Mouse (Mus musculus): Measurements from ENCODE around the gene Cpt1c. TPM values are rescaled to one million over a fixed set of nuclear protein-coding genes. Genes with fewer than 3 reads are reported as not detected.
A peak's percentile ranks its signal among the peaks of the same experiment; 100 is the strongest.

Cpt1c gene
- polyA plus RNA-seq, 1 experiment from 2014 or later = 27.2 TPM

GRCm38 (mm10) chr7:45006503-45006902 is 31.9 kb upstream of the Cpt1c start:
- no peak overlapping the region for H3K9ac ChIP-seq (ENCODE audit: low read length)
- H3K9me3 ChIP-seq (ENCODE audit: control insufficient read depth, low read length) = no peaks in the 10 kb centered on the region
- no peak for ATAC-seq (replicated peaks; ENCODE audit: low FRiP score)
- H3K4me3 ChIP-seq (ENCODE audit: low read depth, low read length) = no peak overlapping the region
- 96% methylated on average over 12 of the region's 12 CpGs for whole genome bisulfite sequencing
- H3K27ac ChIP-seq (ENCODE audit: low read depth, low read length) = no peak overlapping the region
- no peaks in the 10 kb centered on the region for H3K4me1 ChIP-seq (replicated peaks; ENCODE audit: control insufficient read depth, insufficient read depth, low read length)
- H3K4me2 ChIP-seq (ENCODE audit: low read depth, low read length, severe bottlenecking) = no peak overlapping the region
- no peak for DNase-seq (ENCODE audit: low spot score)
- H3K36me3 ChIP-seq (ENCODE audit: control insufficient read depth, insufficient read depth, low read length) = peaks cover 43% of the 10 kb centered on the region
- no peaks in the 10 kb centered on the region for H3K27me3 ChIP-seq (ENCODE audit: control insufficient read depth, insufficient read depth, low read length)

DNA sequence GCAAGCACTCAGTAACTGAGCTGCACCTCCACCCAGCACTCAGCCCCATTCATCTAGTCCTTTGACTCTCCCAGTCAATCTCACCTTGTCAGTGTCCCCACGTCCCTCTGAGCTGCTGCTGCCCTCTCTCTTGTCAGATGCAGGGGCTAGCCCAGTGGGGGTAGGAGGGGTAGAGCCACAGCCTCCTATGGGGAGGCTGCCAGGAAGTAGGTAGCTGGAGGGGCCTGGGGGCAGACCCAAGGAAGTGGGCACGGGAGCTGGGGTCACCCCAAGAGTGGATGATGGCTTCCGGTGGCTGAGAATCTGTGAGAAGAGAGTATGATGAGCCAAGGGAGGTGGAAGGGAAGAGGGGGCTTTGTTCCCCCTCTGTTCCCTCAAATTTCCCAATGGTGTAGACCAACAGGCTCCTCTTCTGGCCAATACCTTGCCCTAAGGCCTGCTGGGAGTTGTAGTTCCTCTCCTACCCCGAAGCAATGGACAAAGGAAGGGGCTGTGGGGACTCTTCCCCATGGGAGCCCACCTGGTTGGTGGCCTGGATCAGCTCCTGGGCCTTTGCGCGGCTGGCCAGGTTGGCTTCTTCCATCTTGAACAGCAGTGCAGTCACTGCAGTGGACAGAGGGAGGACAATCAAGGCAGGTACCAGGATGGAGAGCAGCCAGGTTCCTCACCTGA is 30.8 kb upstream of the Cpt1c start:
- H3K27ac ChIP-seq (ENCODE audit: low read depth, low read length) = no peak overlapping the region

GRCm38 (mm10) chr7:45004546-45004945 is 29.9 kb upstream of the Cpt1c start:
- ATAC-seq (replicated peaks; ENCODE audit: low FRiP score) (no peak), DNase-seq (ENCODE audit: low spot score) (no peak)
- Histone ChIP-seq H3K9me3 (ENCODE audit: control insufficient read depth, low read length) (no peaks in the 10 kb centered on the region), H3K4me2 (ENCODE audit: low read depth, low read length, severe bottlenecking) (no peak overlapping the region), H3K27me3 (ENCODE audit: control insufficient read depth, insufficient read depth, low read length) (no peaks in the 10 kb centered on the region), H3K4me1 (replicated peaks; ENCODE audit: control insufficient read depth, insufficient read depth, low read length) (no peaks in the 10 kb centered on the region), H3K36me3 (ENCODE audit: control insufficient read depth, insufficient read depth, low read length) (peaks cover 44% of the 10 kb centered on the region), H3K27ac (ENCODE audit: low read depth, low read length) (no peak overlapping the region), H3K4me3 (ENCODE audit: low read depth, low read length) (no peak overlapping the region), H3K9ac (ENCODE audit: low read length) (no peak overlapping the region)
- WGBS = 90% methylated on average over 3 of the region's 3 CpGs

More for the DNA sequence above, 30.8 kb upstream of the Cpt1c start:
- WGBS = 88% methylated on average over 6 of the region's 6 CpGs
- no peak overlapping the region for H3K4me3 ChIP-seq (ENCODE audit: low read depth, low read length)
- no peak overlapping the region for H3K9ac ChIP-seq (ENCODE audit: low read length)
- no peaks in the 10 kb centered on the region for H3K27me3 ChIP-seq (ENCODE audit: control insufficient read depth, insufficient read depth, low read length)
- H3K4me2 ChIP-seq (ENCODE audit: low read depth, low read length, severe bottlenecking) = no peak overlapping the region
- no peaks in the 10 kb centered on the region for H3K4me1 ChIP-seq (replicated peaks; ENCODE audit: control insufficient read depth, insufficient read depth, low read length)
- no peak for ATAC-seq (replicated peaks; ENCODE audit: low FRiP score)
- DNase-seq (ENCODE audit: low spot score) = no peak
- no peaks in the 10 kb centered on the region for H3K9me3 ChIP-seq (ENCODE audit: control insufficient read depth, low read length)
- H3K36me3 ChIP-seq (ENCODE audit: control insufficient read depth, insufficient read depth, low read length) = peaks cover 44% of the 10 kb centered on the region

GRCm38 (mm10) chr7:45002440-45002839 is 27.8 kb upstream of the Cpt1c start:
- H3K27me3 ChIP-seq (ENCODE audit: control insufficient read depth, insufficient read depth, low read length) = no peaks in the 10 kb centered on the region
- no peak overlapping the region for H3K27ac ChIP-seq (ENCODE audit: low read depth, low read length)
- whole genome bisulfite sequencing = 87% methylated on average over 7 of the region's 7 CpGs
- peaks cover 7% of the 10 kb centered on the region for H3K4me1 ChIP-seq (replicated peaks; ENCODE audit: control insufficient read depth, insufficient read depth, low read length)
- ATAC-seq (replicated peaks; ENCODE audit: low FRiP score) (no peak), DNase-seq (ENCODE audit: low spot score) (no peak)
- no peaks in the 10 kb centered on the region for H3K9me3 ChIP-seq (ENCODE audit: control insufficient read depth, low read length)
- H3K36me3 ChIP-seq (ENCODE audit: control insufficient read depth, insufficient read depth, low read length) = peaks cover 36% of the 10 kb centered on the region
- no peak overlapping the region for H3K4me2 ChIP-seq (ENCODE audit: low read depth, low read length, severe bottlenecking)
- no peak overlapping the region for H3K4me3 ChIP-seq (ENCODE audit: low read depth, low read length)
- H3K9ac ChIP-seq (ENCODE audit: low read length) = no peak overlapping the region

DNA sequence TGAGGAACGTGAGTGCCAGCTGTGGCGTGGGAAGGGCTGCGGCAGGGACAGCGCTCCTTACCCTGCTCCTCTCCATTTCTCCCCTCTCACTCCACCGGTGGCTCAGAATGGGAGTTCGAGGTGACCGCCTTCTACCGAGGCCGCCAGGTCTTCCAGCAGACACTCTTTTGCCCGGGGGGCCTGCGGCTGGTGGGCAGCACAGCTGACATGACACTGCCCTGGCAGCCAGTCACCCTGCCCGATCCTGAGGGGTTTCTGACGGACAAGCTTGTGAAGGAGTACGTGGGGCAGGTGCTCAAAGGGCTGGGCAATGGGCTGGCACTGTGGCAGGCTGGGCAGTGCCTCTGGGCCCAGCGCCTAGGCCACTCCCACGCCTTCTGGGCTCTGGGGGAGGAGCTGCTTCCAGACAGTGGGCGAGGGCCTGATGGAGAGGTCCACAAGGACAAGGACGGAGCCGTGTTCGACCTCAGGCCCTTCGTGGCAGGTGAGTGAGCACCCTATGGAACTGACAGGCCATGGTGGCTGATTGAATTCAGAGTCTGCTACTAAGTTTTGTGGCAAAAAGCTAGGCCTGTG is 26.0 kb upstream of the Cpt1c start:
- no peak overlapping the region for H3K9ac ChIP-seq (ENCODE audit: low read length)

DNA sequence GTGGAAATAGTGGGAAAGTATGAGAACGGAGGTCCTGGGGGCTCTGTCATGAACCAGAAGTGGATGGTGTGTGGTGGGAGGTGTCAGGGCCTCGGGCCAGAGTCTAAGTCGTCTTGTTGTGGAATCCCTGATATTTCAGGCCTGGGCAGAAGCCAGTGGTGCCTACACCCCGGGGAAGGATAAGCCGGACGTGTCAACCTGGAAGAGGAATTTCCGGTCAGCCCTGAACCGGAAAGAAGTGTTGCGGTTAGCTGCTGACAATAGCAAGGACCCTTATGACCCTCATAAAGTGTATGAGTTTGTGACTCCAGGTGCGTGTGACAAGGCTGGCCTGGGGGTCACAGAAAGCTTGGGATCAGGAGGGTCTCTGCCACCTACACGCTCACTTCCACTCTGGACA is 25.1 kb upstream of the Cpt1c start:
- ATAC-seq (replicated peaks; ENCODE audit: low FRiP score) (no peak), DNase-seq (ENCODE audit: low spot score) (no peak)
- Histone ChIP-seq H3K9ac (ENCODE audit: low read length) (no peak overlapping the region), H3K4me1 (replicated peaks; ENCODE audit: control insufficient read depth, insufficient read depth, low read length) (peaks cover 9% of the 10 kb centered on the region), H3K4me2 (ENCODE audit: low read depth, low read length, severe bottlenecking) (no peak overlapping the region), H3K36me3 (ENCODE audit: control insufficient read depth, insufficient read depth, low read length) (peaks cover 23% of the 10 kb centered on the region), H3K27ac (ENCODE audit: low read depth, low read length) (no peak overlapping the region), H3K4me3 (ENCODE audit: low read depth, low read length) (no peak overlapping the region), H3K27me3 (ENCODE audit: control insufficient read depth, insufficient read depth, low read length) (no peaks in the 10 kb centered on the region), H3K9me3 (ENCODE audit: control insufficient read depth, low read length) (no peaks in the 10 kb centered on the region)
- WGBS = 87% methylated on average over 11 of the region's 11 CpGs

More for the DNA sequence above, 26.0 kb upstream of the Cpt1c start:
- Histone ChIP-seq H3K4me1 (replicated peaks; ENCODE audit: control insufficient read depth, insufficient read depth, low read length) (peaks cover 7% of the 10 kb centered on the region), H3K4me3 (ENCODE audit: low read depth, low read length) (no peak overlapping the region), H3K9me3 (ENCODE audit: control insufficient read depth, low read length) (no peaks in the 10 kb centered on the region), H3K4me2 (ENCODE audit: low read depth, low read length, severe bottlenecking) (no peak overlapping the region), H3K27me3 (ENCODE audit: control insufficient read depth, insufficient read depth, low read length) (no peaks in the 10 kb centered on the region), H3K36me3 (ENCODE audit: control insufficient read depth, insufficient read depth, low read length) (peaks cover 27% of the 10 kb centered on the region), H3K27ac (ENCODE audit: low read depth, low read length) (no peak overlapping the region)
- no peak for ATAC-seq (replicated peaks; ENCODE audit: low FRiP score)
- 89% methylated on average over 21 of the region's 21 CpGs for WGBS
- no peak for DNase-seq (ENCODE audit: low spot score)

GRCm38 (mm10) chr7:44998501-44998955 is 23.9 kb upstream of the Cpt1c start, which contains the start of gene Bcl2l12:
Gene Bcl2l12 (minus strand): TSS chr7:44998712.
- Histone ChIP-seq H3K36me3 (ENCODE audit: control insufficient read depth, insufficient read depth, low read length) (peaks cover 17% of the 10 kb centered on the region), H3K9ac (ENCODE audit: low read length) (peak within 1 kb of the TSS; percentile 61), H3K27me3 (ENCODE audit: control insufficient read depth, insufficient read depth, low read length) (no peaks in the 10 kb centered on the region), H3K9me3 (ENCODE audit: control insufficient read depth, low read length) (no peaks in the 10 kb centered on the region), H3K4me1 (replicated peaks; ENCODE audit: control insufficient read depth, insufficient read depth, low read length) (peaks cover 9% of the 10 kb centered on the region), H3K4me3 (ENCODE audit: low read depth, low read length) (peak within 1 kb of the TSS; percentile 66), H3K27ac (ENCODE audit: low read depth, low read length) (peak within 1 kb of the TSS; percentile 57; the same call in 1 of the 2 replicates), H3K4me2 (ENCODE audit: low read depth, low read length, severe bottlenecking) (peak within 1 kb of the TSS; percentile 67)
- DNase-seq (ENCODE audit: low spot score) (no peak), ATAC-seq (replicated peaks; ENCODE audit: low FRiP score) (no peak)
- WGBS = 5% methylated on average over 18 of the region's 18 CpGs

DNA sequence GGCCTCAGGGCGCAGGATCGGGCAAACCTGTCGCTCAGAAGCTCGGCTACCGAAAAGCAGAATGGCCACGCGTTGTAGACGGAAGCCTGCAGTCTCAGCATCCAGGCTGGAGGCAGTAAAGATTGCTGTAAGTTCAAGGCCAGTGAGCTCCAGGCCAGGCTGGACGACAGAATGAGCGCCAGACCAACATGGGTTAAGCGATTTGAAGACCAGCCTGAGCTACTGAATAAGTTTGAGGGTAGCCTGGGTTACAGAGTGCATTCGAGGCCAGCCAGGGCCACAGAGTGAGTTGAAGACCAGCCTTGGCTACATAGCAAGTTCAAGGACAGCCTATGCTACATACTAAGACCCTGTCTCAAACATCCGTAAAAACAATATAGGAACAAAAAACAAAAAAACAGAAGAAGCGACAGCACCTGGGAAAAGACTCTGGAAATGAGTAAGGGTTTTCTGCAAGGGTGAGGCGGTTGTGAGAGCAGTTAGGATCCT is 23.3 kb upstream of the Cpt1c start:
- Histone ChIP-seq H3K9me3 (ENCODE audit: control insufficient read depth, low read length) (no peaks in the 10 kb centered on the region), H3K27ac (ENCODE audit: low read depth, low read length) (peak overlapping the region; percentile 57; the same call in 1 of the 2 replicates), H3K36me3 (ENCODE audit: control insufficient read depth, insufficient read depth, low read length) (peaks cover 13% of the 10 kb centered on the region), H3K9ac (ENCODE audit: low read length) (peak overlapping the region; percentile 61), H3K4me2 (ENCODE audit: low read depth, low read length, severe bottlenecking) (peak overlapping the region; percentile 67), H3K4me1 (replicated peaks; ENCODE audit: control insufficient read depth, insufficient read depth, low read length) (peaks cover 9% of the 10 kb centered on the region), H3K4me3 (ENCODE audit: low read depth, low read length) (peak overlapping the region; percentile 66), H3K27me3 (ENCODE audit: control insufficient read depth, insufficient read depth, low read length) (no peaks in the 10 kb centered on the region)
- ATAC-seq (replicated peaks; ENCODE audit: low FRiP score) (no peak; the same call in none of the 2 replicates), DNase-seq (ENCODE audit: low spot score) (no peak)
- WGBS = 6% methylated on average over 15 of the region's 15 CpGs

Data from forebrain, embryonic 11.5 days (tissue).